Mouse (Mus musculus) olfactory bulb, adult 2 months (tissue): ENCODE data around the gene Ube2v1.

Experiments used
- CTCF ChIP-seq: fragments of 200-500 bp; IDR thresholded peaks from 2 replicates; pipeline ENCODE4 v1.5.1; 2012; ENCODE audit warnings: low read depth, mild to moderate bottlenecking, low read length, moderate library complexity; ENCODE audit not compliant: insufficient read depth
- POLR2A ChIP-seq: fragments of 200-500 bp; IDR thresholded peaks from 2 replicates; pipeline ENCODE4 v1.6.1; 2012; ENCODE audit warnings: mild to moderate bottlenecking, low read depth, low read length, moderate library complexity; ENCODE audit not compliant: insufficient read depth

- TF ChIP-seq POLR2A: no peak
- TF ChIP-seq CTCF: no peak
Measured at GRCm38 (mm10) chr2:167585273-167585672, 46.6 kb downstream of the Ube2v1 start.
